Mouse (Mus musculus) ES-Bruce4 (cell line): ENCODE measurements around the gene Il27ra. TPM values are rescaled to one million over a fixed set of nuclear protein-coding genes. Genes with fewer than 3 reads are reported as not detected.
"Not testable (repeated sequence)": the region's sequence is repeated elsewhere in the genome, so short reads cannot be mapped to it uniquely, and the experiment has no call there.

Experiments
- H3K27ac ChIP-seq: 2 replicates; pipeline ENCODE4 v1.5.1; 2012; ENCODE audit warnings: low read length, inconsistent platforms; ENCODE audit not compliant: insufficient read depth
- H3K27me3 ChIP-seq: 2 replicates; pipeline ENCODE4 v1.6.1; 2012; ENCODE audit warnings: mild to moderate bottlenecking, low read length, inconsistent platforms; ENCODE audit not compliant: control insufficient read depth, poor library complexity, insufficient read depth, severe bottlenecking
- H3K36me3 ChIP-seq: 2 replicates; pipeline ENCODE4 v1.6.1; 2012; ENCODE audit warnings: inconsistent platforms, mild to moderate bottlenecking, low read length, moderate library complexity; ENCODE audit not compliant: control insufficient read depth, poor library complexity, insufficient read depth, severe bottlenecking
- H3K4me1 ChIP-seq: one replicate; pipeline ENCODE4 v1.8.1; 2011; ENCODE audit warnings: low read length; ENCODE audit not compliant: control insufficient read depth, insufficient read depth
- H3K4me3 ChIP-seq: 2 replicates; pipeline ENCODE4 v1.5.1; 2011; ENCODE audit warnings: low read depth, mild to moderate bottlenecking, low read length
- H3K9ac ChIP-seq: 2 replicates; pipeline ENCODE4 v1.6.1; 2012; ENCODE audit warnings: low read depth, mild to moderate bottlenecking, inconsistent platforms; ENCODE audit not compliant: poor library complexity, severe bottlenecking
- H3K9me3 ChIP-seq: replicated peaks from 2 replicates; pipeline ENCODE4 v1.6.1; 2012; ENCODE audit warnings: mild to moderate bottlenecking, low read length, inconsistent platforms; ENCODE audit not compliant: control insufficient read depth, poor library complexity, insufficient read depth, severe bottlenecking
- CTCF ChIP-seq: IDR thresholded peaks from one replicate; pipeline ENCODE4 v1.8.1; 2011; ENCODE audit warnings: low read depth, low read length
- EP300 ChIP-seq: IDR thresholded peaks from 2 replicates; pipeline ENCODE4 v1.6.1; 2011; ENCODE audit warnings: low read depth, low read length; ENCODE audit not compliant: insufficient read depth
- POLR2A ChIP-seq: IDR thresholded peaks from one replicate; pipeline ENCODE4 v1.8.1; 2011; ENCODE audit warnings: low read length; ENCODE audit not compliant: insufficient read depth
- polyA plus RNA-seq: library from polyadenylated mRNA; stranded (reverse); fragments of >200 nt; gene quantifications from 2 replicates; pipeline ENCODE4 v1.2.4, GENCODE M21; 2011; ENCODE audit warnings: low read depth; ENCODE audit not compliant: missing spikeins, insufficient read depth, insufficient read length

Gene Il27ra
- polyA plus RNA-seq, 1 experiment, result 0.61 TPM

- H3K9me3 ChIP-seq, result no peaks in the 10 kb centered on the region
- H3K4me1 ChIP-seq, result peaks cover under 1% of the 10 kb centered on the region
- no peak overlapping the region for H3K9ac ChIP-seq
- no peak overlapping the region for H3K4me3 ChIP-seq
- H3K27me3 ChIP-seq, result no peaks in the 10 kb centered on the region
- no peak for TF ChIP-seq CTCF
- TF ChIP-seq POLR2A, result no peak
- no peak for TF ChIP-seq EP300
- H3K36me3 ChIP-seq, result peaks cover 9% of the 10 kb centered on the region
- no peak overlapping the region for H3K27ac ChIP-seq
Observed at GRCm38 (mm10) chr8:83994030-83994429, 48.4 kb downstream of the Il27ra start.

- no peak overlapping the region for H3K27ac ChIP-seq
- no peaks in the 10 kb centered on the region for H3K27me3 ChIP-seq
- no peak overlapping the region for H3K9ac ChIP-seq
- no peaks in the 10 kb centered on the region for H3K4me1 ChIP-seq
- H3K9me3 ChIP-seq, result no peaks in the 10 kb centered on the region
- H3K36me3 ChIP-seq, result peaks cover 9% of the 10 kb centered on the region
- H3K4me3 ChIP-seq, result no peak overlapping the region
- TF ChIP-seq POLR2A (no peak), EP300 (no peak)
Observed at GRCm38 (mm10) chr8:83992488-83992887, 49.9 kb downstream of the Il27ra start.

DNA sequence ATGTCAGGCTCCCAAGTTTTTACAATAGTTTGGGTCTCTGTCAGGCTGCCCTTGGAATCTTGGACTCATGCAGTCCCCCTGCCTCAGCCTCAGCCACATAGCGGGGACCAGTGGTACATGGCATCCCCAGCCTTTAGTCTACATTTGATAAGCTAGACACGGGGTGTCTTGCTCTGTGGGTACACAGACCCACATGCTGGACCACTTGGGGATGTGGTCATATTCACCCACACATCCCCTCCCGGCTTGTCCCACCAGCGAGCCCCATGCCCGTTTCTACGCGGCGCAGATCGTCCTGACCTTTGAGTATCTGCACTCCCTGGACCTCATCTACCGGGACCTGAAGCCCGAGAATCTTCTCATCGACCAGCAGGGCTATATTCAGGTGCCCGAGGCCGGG, 52.2 kb downstream of the Il27ra start:
- H3K27me3 ChIP-seq, result no peaks in the 10 kb centered on the region

DNA sequence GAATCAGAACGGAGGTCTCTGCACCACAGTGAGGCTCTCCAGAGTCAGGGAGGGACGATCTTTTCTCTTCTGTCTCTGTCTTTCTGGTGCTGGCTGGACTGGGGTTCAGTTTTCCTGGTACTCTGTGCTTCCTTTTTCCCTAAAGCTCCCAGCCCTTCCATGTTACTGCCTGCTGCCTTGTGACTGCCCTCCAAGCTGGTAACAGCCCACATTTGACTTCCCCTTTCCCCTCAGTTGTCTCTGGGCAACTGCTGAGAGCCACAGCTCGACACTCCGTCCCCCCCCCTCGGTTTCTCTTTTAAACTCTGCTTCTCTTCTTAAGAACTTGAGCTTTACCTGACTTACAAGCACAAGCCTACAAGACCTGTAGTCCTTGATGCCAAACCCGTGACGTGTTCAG, 53.1 kb downstream of the Il27ra start:
- no peak for TF ChIP-seq CTCF
- Histone ChIP-seq H3K27me3 (no peaks in the 10 kb centered on the region), H3K4me3 (no peak overlapping the region), H3K36me3 (peaks cover 9% of the 10 kb centered on the region), H3K9me3 (no peaks in the 10 kb centered on the region), H3K27ac (no peak overlapping the region), H3K4me1 (no peaks in the 10 kb centered on the region), H3K9ac (no peak overlapping the region)

More for the DNA sequence above, 52.2 kb downstream of the Il27ra start:
- H3K9me3 ChIP-seq, result no peaks in the 10 kb centered on the region
- no peak overlapping the region for H3K9ac ChIP-seq
- H3K4me3 ChIP-seq, result no peak overlapping the region
- no peaks in the 10 kb centered on the region for H3K4me1 ChIP-seq
- peaks cover 9% of the 10 kb centered on the region for H3K36me3 ChIP-seq
- TF ChIP-seq POLR2A, result no peak
- TF ChIP-seq EP300, result no peak
- no peak for TF ChIP-seq CTCF
- no peak overlapping the region for H3K27ac ChIP-seq

- not testable (repeated sequence) for H3K27me3 ChIP-seq, H3K36me3 ChIP-seq, H3K9me3 ChIP-seq, H3K9ac ChIP-seq, H3K4me1 ChIP-seq, H3K27ac ChIP-seq, H3K4me3 ChIP-seq
- TF ChIP-seq CTCF, result peak; percentile 26
Observed at GRCm38 (mm10) chr8:83983222-83983621, 59.2 kb downstream of the Il27ra start.

- Histone ChIP-seq H3K9ac (no peak overlapping the region), H3K27me3 (no peaks in the 10 kb centered on the region), H3K9me3 (no peaks in the 10 kb centered on the region), H3K36me3 (peaks cover 5% of the 10 kb centered on the region; the same call in 1 of the 2 replicates), H3K27ac (no peak overlapping the region), H3K4me1 (no peaks in the 10 kb centered on the region), H3K4me3 (no peak overlapping the region)
- TF ChIP-seq CTCF (no peak), EP300 (no peak), POLR2A (no peak)
Observed at GRCm38 (mm10) chr8:83982449-83982848, 59.9 kb downstream of the Il27ra start.

DNA sequence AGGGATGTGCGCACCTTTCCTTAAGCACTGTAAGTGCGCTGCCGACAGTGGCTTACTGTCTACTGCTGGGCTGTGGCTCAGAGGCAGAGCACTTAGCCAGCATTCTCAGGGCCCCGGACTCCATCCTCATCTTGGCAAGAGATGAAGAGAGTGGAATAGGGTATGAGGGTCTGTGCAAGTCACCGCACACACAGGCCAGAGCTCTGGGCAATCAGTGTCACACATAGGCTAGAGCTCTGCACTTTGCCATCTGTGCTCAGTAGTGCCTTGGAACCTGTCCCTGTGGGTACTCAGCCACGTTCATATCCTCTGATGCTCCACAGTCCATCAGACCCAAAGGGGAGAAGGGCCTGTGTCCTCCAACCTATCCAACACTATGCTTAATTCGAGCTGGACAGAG, 60.9 kb downstream of the Il27ra start:
- no peaks in the 10 kb centered on the region for H3K9me3 ChIP-seq
- H3K9ac ChIP-seq, result no peak overlapping the region
- no peak overlapping the region for H3K27ac ChIP-seq
- no peak overlapping the region for H3K4me3 ChIP-seq
- TF ChIP-seq CTCF, result no peak
- TF ChIP-seq EP300, result no peak
- no peak for TF ChIP-seq POLR2A
- H3K27me3 ChIP-seq, result no peaks in the 10 kb centered on the region
- peaks cover 5% of the 10 kb centered on the region; the same call in 1 of the 2 replicates for H3K36me3 ChIP-seq
- no peaks in the 10 kb centered on the region for H3K4me1 ChIP-seq
